Mouse (Mus musculus): ENCODE results near the gene AL731706.1. TPM values are rescaled to one million over a fixed set of nuclear protein-coding genes. Genes with fewer than 3 reads are reported as not detected.
A peak's percentile ranks its signal among the peaks of the same experiment; 100 is the strongest.

The AL731706.1 gene
- polyA plus RNA-seq (2015; fragmentation: Nextera tagmentation; extraction: Ambion mirVana) = 9.3 and 13.3 TPM in 2 replicates

DNA sequence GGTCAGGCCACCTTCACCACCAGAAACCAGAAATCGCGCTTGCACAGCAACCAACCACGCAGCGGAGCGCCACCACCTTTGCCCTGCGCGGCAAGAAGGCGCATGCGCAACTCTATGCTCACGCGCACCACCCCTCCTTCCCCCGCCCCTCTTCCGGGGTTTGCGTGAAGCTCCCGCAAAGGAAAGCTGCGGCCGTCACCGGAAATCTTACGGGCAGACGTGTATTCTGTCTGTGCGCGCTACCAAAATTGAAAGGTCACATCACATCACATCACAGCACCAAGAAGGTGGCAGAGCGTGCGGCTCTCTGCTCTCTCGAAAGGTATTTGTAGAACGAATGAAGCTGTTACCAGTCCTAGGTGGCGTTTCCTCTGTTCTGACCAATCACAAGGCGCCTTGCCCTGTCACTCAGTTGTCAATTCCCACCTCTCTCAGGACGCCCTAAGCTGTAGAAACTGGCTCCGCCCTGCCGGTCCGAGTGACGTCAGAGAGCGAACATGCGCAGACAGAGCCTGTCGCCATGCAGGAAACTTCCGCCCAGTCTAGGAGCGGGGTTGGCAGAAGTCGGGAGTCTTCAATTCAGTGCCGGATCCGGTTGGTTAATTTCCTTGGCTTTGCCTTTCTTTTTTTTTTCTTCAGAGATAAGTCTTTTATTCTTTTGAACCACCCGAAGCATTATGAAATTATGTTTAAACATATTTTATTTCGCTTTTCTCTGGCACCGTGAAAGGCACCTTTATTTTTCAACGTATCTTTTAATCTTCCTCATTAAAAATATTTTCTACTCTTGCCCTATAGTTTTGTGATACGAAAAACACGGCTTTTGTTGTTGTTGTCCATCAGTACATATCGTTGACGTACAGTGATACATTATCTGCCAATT lies at the start of gene AL731706.1, which contains the start of the genes Slx4ip and Mkks:
Gene AL731706.1 (minus strand): TSS at position 322 of the 883 bp plus-strand sequence.
Gene Slx4ip (plus strand): TSS at position 151 of the 883 bp plus-strand sequence.
Gene Mkks (minus strand): TSS at position 322 of the 883 bp plus-strand sequence.
- H3K36me3 ChIP-seq (replicated peaks) = no peaks in the 10 kb centered on the region
- H3K4me1 ChIP-seq (replicated peaks) = peaks cover 30% of the 10 kb centered on the region
- no peaks in the 10 kb centered on the region for H3K9me3 ChIP-seq (replicated peaks)
- H3K4me3 ChIP-seq (replicated peaks) = peak within 1 kb of the TSS; percentile 86
- peak; percentile 91 for ATAC-seq (ENCODE audit: insufficient read depth)
- peak within 1 kb of the TSS; percentile 68 for H3K4me2 ChIP-seq
- peak within 1 kb of the TSS; percentile 96 for H3K27ac ChIP-seq (replicated peaks)
- under 1% methylated on average over 49 of the region's 49 CpGs for WGBS (ENCODE audit: insufficient replicate concordance)
- peak within 1 kb of the TSS; percentile 81 for H3K9ac ChIP-seq
- no peaks in the 10 kb centered on the region for H3K27me3 ChIP-seq

DNA sequence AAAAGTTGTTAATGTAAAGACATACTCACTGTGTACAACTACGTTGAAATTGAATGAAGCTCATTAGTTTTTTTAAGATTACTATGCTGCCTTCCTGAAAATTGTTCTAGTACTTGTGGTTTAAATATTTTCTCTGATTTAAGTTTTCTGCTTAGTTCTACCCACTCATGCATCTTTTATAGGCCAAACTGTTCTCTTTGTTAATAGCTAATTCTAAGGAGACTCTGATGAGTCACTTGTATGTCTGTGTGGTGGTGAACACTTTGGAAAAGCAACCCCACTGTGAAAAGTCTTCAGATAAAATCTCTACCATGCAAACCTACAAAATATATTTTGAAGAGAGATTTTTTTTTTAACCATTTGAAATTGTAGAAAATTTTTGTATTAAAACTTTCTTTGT lies 47.1 kb upstream of the AL731706.1 start:
- Histone ChIP-seq H3K9ac (no peak overlapping the region), H3K36me3 (replicated peaks) (no peaks in the 10 kb centered on the region), H3K27ac (replicated peaks) (no peak overlapping the region), H3K4me3 (replicated peaks) (no peak overlapping the region), H3K4me1 (replicated peaks) (no peaks in the 10 kb centered on the region), H3K27me3 (no peaks in the 10 kb centered on the region), H3K4me2 (no peak overlapping the region), H3K9me3 (replicated peaks) (no peaks in the 10 kb centered on the region)
- no peak for ATAC-seq (ENCODE audit: insufficient read depth)
- 67% methylated on average over 1 of the region's 1 CpGs for WGBS (ENCODE audit: insufficient replicate concordance)

DNA sequence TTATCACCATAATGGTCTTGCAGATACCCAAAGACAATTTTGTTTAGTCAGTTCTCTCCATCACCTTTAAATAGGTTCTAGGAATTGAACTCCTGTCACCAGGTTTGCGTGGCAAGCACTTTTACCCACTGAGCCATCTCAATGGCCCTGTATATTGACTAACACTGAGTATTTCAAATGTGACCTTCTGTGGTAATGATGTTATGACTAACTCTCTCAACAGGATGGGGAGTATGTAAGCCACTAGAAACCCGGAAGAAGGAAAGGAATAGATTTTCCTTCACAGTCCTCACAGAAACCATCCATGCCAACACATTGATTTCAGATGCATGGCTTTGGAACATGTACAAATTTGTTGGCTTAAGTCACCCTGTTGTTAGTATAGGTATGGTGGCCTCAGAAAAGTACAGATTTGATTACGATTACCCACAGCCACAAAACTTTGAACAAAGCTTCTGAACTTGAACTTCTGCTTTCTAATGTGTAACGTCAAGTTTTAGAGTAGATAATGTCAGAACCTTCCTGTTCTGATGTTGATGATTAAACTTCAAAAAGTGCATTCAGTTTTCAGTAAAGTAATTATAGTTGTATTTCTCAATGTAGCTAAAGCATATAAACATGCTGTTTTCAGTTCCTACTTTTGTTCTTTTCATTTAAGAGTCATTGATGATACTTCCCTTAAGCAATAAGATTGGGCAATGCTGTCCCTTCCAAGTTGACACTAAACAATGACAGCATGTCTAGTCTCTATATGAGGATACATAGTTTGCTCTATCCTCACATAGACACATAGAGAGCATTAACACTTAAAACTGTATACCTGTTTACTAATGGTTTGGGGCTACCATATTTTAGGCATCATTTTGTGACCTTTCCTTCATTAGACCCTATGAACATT lies 45.5 kb upstream of the AL731706.1 start:
- H3K36me3 ChIP-seq (replicated peaks) = no peaks in the 10 kb centered on the region
- no peaks in the 10 kb centered on the region for H3K9me3 ChIP-seq (replicated peaks)
- WGBS (ENCODE audit: insufficient replicate concordance) = 52% methylated on average over 4 of the region's 4 CpGs
- H3K27ac ChIP-seq (replicated peaks) = no peak overlapping the region
- H3K4me3 ChIP-seq (replicated peaks) = no peak overlapping the region
- H3K9ac ChIP-seq = no peak overlapping the region
- H3K4me2 ChIP-seq = no peak overlapping the region
- H3K4me1 ChIP-seq (replicated peaks) = no peaks in the 10 kb centered on the region
- ATAC-seq (ENCODE audit: insufficient read depth) = no peak
- H3K27me3 ChIP-seq = no peaks in the 10 kb centered on the region

DNA sequence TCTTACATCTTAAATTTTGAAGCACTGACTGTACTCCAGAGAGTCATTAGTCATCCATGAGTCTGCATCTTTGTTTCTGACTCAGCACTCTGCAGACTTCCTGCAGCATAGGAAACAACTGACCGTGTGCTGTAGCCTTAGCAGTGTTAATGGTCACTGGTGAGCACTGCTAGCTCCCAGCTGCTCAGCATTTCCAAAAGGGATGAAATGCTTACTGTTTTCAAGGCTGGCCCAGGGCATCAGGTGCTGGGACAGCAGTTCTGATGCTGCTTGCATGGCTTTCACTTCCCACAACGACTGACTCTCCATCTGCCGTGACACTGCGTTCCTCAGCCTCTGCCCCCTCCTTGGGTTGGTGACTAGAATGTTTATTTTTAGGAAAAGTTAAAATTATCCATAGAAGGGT lies 29.8 kb upstream of the AL731706.1 start:
- peak overlapping the region; percentile 46 for H3K4me2 ChIP-seq
- no peaks in the 10 kb centered on the region for H3K27me3 ChIP-seq
- H3K27ac ChIP-seq (replicated peaks) = peak overlapping the region; percentile 87
- WGBS (ENCODE audit: insufficient replicate concordance) = 35% methylated on average over 4 of the region's 4 CpGs
- no peaks in the 10 kb centered on the region for H3K36me3 ChIP-seq (replicated peaks)
- H3K4me3 ChIP-seq (replicated peaks) = no peak overlapping the region
- H3K9ac ChIP-seq = no peak overlapping the region
- ATAC-seq (ENCODE audit: insufficient read depth) = peak; percentile 93
- H3K9me3 ChIP-seq (replicated peaks) = no peaks in the 10 kb centered on the region
- peaks cover 16% of the 10 kb centered on the region for H3K4me1 ChIP-seq (replicated peaks)

DNA sequence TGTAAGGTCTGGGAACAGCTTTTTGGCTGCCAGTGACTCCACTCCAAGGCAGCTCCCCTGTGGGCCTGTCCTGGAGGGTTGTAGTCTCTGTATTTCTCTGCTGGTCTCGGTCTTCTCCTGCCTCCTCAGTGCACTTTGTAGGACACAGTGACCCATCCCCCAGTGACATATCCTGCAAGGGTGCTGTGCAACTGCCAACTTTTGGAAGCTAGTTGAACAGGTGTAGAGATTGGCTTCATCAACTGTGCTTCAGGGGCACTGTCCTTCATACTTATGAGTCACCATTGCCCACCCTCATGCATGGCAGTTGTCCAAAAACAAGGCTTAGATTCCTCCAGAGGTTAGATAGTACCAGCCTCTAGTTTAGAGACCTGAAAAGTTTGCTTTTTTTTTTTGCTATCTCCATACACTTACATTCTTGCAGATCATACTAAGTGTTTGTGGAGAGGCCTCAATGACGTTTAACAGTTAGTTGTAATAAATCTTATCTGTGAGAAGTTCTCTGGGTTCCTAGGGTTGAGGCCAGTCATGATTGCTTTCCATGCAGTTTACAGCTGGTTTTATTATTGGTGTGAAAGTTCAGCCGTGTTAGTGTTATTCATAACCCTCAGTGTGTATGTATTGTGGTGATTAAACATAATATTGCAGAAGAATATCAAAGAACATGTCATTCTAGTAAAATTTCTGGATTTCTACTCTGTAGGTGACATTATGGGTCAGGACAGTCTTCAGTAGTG lies 29.2 kb upstream of the AL731706.1 start:
- WGBS (ENCODE audit: insufficient replicate concordance) = 58% methylated on average over 3 of the region's 3 CpGs
- peaks cover 16% of the 10 kb centered on the region for H3K4me1 ChIP-seq (replicated peaks)
- H3K36me3 ChIP-seq (replicated peaks) = no peaks in the 10 kb centered on the region
- peak overlapping the region; percentile 87 for H3K27ac ChIP-seq (replicated peaks)
- H3K27me3 ChIP-seq = no peaks in the 10 kb centered on the region
- H3K9me3 ChIP-seq (replicated peaks) = no peaks in the 10 kb centered on the region
- no peak overlapping the region for H3K4me2 ChIP-seq
- H3K4me3 ChIP-seq (replicated peaks) = no peak overlapping the region
- peak; percentile 34; the same call in 1 of the 2 replicates for ATAC-seq (ENCODE audit: insufficient read depth)
- no peak overlapping the region for H3K9ac ChIP-seq

DNA sequence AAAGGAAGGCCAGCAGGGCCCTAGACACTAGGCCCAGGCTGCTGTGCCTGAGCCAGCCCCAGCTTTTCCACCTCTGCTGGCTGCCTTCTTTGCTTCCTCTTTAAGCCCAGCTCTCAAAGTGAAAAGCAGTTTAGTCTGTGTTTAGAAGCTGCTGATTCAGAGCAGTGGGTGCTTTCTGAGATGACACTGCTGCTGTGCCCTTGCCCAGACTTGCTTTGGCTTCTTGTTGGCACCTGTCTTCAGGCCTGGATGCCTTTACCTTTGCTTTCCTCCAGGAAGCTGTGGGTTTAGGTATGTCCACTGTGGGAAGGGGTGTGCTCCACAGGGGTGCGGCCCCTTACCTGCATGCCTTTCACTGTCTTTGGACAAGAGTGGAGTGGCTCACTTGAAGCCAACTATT lies 28.2 kb upstream of the AL731706.1 start:
- Histone ChIP-seq H3K4me1 (replicated peaks) (peaks cover 16% of the 10 kb centered on the region), H3K9me3 (replicated peaks) (no peaks in the 10 kb centered on the region), H3K27me3 (no peaks in the 10 kb centered on the region), H3K4me3 (replicated peaks) (no peak overlapping the region), H3K4me2 (no peak overlapping the region), H3K27ac (replicated peaks) (0 out of 2 replicates have a peak overlapping the region, but pooled peaks have one; percentile 87), H3K36me3 (replicated peaks) (no peaks in the 10 kb centered on the region), H3K9ac (no peak overlapping the region)
- ATAC-seq (ENCODE audit: insufficient read depth) = no peak
- WGBS (ENCODE audit: insufficient replicate concordance) = 92% methylated on average over 1 of the region's 1 CpGs

DNA sequence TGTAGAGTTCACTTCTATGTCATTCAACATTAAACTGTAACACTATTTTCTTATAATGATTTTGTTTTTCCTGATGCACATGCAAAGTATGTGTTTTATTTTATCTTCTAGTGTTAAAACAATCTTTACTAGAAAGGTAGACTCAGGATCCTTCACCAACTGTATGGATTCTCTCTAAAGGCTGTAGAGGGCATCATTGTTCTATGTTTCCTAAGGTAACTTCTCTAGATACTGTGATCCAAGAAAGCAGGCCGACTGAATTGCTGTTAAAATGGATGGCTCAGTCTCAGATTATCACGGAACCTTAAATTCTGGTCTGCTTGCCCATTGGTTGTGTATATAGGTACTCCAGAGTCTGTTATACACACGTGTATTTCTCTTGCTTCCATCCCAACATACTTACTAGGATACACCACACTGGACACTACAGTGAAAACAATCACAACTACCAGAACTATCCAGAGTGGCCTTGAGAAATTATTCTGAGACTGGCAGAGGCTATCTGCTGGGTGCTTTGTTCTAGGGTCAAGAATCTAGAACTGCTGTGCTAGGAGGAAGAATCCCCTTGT lies 23.2 kb upstream of the AL731706.1 start:
- Histone ChIP-seq H3K9ac (no peak overlapping the region), H3K4me2 (no peak overlapping the region), H3K4me3 (replicated peaks) (no peak overlapping the region), H3K36me3 (replicated peaks) (no peaks in the 10 kb centered on the region), H3K27me3 (no peaks in the 10 kb centered on the region), H3K27ac (replicated peaks) (no peak overlapping the region), H3K4me1 (replicated peaks) (no peaks in the 10 kb centered on the region), H3K9me3 (replicated peaks) (no peaks in the 10 kb centered on the region)
- no peak for ATAC-seq (ENCODE audit: insufficient read depth)
- WGBS (ENCODE audit: insufficient replicate concordance) = 49% methylated on average over 3 of the region's 3 CpGs

DNA sequence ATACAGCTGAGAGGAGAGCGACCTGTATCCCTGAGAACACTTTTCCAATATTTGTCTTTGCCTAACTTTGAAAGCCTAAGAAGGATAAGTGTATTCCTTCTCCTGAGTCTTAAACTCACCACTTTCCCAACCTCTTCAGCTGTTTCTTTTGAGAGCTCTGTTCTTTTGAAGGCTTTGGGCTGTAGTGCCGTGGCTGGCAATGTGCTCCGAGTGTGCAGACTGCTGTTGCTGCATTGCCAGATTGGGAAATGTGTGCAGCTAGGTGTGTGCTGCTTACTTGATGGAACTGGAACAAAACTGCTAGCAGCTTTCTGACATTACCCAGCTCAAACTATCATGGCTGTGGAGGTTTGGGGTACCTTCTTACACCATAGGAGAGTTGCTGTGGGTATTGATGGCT lies 21.8 kb upstream of the AL731706.1 start:
- no peak overlapping the region for H3K9ac ChIP-seq
- no peak overlapping the region for H3K27ac ChIP-seq (replicated peaks)
- no peaks in the 10 kb centered on the region for H3K9me3 ChIP-seq (replicated peaks)
- no peaks in the 10 kb centered on the region for H3K36me3 ChIP-seq (replicated peaks)
- no peak overlapping the region for H3K4me3 ChIP-seq (replicated peaks)
- no peaks in the 10 kb centered on the region for H3K27me3 ChIP-seq
- ATAC-seq (ENCODE audit: insufficient read depth) = no peak
- H3K4me2 ChIP-seq = no peak overlapping the region
- 0 out of 2 replicates have a peak, but pooled peaks cover 2% of the 10 kb centered on the region for H3K4me1 ChIP-seq (replicated peaks)
- WGBS (ENCODE audit: insufficient replicate concordance) = 79% methylated on average over 3 of the region's 3 CpGs

DNA sequence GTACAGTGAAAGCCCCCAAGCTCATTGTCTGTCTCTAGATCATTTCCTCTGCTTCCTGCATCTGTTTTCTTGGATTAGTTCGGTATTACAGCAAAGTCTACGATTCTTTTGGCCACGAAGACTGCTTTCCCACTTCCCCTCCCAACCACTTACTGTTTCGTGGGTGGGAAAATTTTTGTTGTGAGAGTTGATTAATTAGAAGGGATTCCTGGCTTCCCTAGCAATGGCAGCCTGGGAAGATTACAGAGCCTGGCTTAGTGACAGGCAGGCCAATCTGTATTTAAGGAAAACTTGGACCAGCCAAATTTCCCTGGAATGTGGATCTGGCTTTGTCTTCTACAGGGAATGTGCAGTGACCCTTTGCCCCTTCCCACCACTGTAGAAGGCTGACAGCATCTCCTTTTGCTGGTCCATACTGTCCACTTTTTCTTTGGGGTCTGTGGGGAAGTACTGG lies 20.8 kb upstream of the AL731706.1 start:
- Histone ChIP-seq H3K27ac (replicated peaks) (no peak overlapping the region), H3K9me3 (replicated peaks) (no peaks in the 10 kb centered on the region), H3K36me3 (replicated peaks) (no peaks in the 10 kb centered on the region), H3K4me3 (replicated peaks) (no peak overlapping the region), H3K27me3 (no peaks in the 10 kb centered on the region), H3K9ac (no peak overlapping the region), H3K4me1 (replicated peaks) (0 out of 2 replicates have a peak, but pooled peaks cover 2% of the 10 kb centered on the region), H3K4me2 (no peak overlapping the region)
- 32% methylated on average over 4 of the region's 4 CpGs for WGBS (ENCODE audit: insufficient replicate concordance)
- no peak for ATAC-seq (ENCODE audit: insufficient read depth)

DNA sequence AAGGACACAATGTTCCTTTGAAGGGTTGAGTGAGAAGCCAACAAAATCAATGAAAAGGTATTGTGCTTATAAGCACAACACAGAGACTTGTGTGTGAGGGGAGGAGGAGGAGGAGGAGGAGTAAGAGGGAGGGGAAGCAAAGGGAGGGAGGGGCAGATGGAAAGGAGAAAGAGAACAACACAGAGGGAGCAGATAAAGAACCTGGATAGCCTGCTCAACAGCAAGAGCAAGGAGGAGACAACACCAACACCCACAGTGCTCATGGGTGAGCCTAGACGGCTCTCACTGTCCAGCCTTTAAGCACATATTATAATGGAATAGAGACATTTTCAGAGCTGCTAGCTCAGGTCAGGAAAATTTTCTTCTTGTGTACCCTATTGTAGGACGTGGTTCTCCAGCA lies 18.1 kb upstream of the AL731706.1 start:
- no peak overlapping the region for H3K9ac ChIP-seq
- 48% methylated on average over 2 of the region's 2 CpGs for WGBS (ENCODE audit: insufficient replicate concordance)
- no peak for ATAC-seq (ENCODE audit: insufficient read depth)
- no peak overlapping the region for H3K4me2 ChIP-seq
- H3K4me3 ChIP-seq (replicated peaks) = no peak overlapping the region
- H3K4me1 ChIP-seq (replicated peaks) = 0 out of 2 replicates have a peak, but pooled peaks cover 2% of the 10 kb centered on the region
- no peaks in the 10 kb centered on the region for H3K27me3 ChIP-seq
- no peaks in the 10 kb centered on the region for H3K9me3 ChIP-seq (replicated peaks)
- peaks cover 12% of the 10 kb centered on the region for H3K36me3 ChIP-seq (replicated peaks)
- no peak overlapping the region for H3K27ac ChIP-seq (replicated peaks)
